Comparison of ENCODE assay signal across 28 mouse cellular contexts in the genomic region with DNA sequence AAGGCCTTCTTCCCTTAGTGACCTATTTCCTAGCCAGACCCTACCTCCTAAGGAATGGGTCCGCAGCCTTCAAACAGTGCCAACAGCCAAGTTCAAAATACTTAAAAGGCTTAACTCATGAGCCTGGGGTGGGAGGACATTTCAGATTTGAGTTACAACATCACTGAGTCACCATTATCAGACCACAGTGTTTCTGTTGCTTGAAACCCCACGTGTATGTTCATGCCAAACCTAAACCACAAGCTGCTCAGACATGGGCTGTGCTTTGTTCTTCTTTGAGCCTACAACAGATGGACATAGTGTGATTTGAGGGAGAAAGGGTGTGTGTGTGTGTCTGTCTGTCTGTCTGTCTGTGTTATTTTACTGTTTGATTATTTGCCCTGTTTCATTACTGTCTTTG. TPM values are rescaled to one million over a fixed set of nuclear protein-coding genes. Genes with fewer than 3 reads are reported as not detected.
A peak's percentile ranks its signal among the peaks of the same experiment; 100 is the strongest.
DNase-seq lines count a peak whose midpoint lies in the region; ATAC-seq and TF ChIP-seq lines count a peak whose summit lies in the region.
"Had no signal": no experiment of that assay in that cellular context is flagged by ENCODE, and none has a peak within 500 bp of the region (broad histone marks: within the 10 kb centered on the region; RNA-seq: fewer than 3 reads in every experiment).

No protein-coding gene starts in this region.

- POLR2A ChIA-PET in Patski (lab: Charles Lee): interaction anchor here (0.7 to 1.0 kb wide), 2 partner anchors 112 to 404 kb away, joined by 3 read pairs; no protein-coding TSS in a partner anchor

- peaks cover 51% of the 10 kb centered on the region for H3K36me3 ChIP-seq in limb, embryonic 15.5 days
- H3K36me3 ChIP-seq in limb, embryonic 10.5 days: peaks cover 60% of the 10 kb centered on the region
- H3K36me3 ChIP-seq: hindbrain, embryonic 15.5 days; midbrain, embryonic 15.5 days had no signal

- no peak overlapping the region for H3K4me3 ChIP-seq in limb, embryonic 15.5 days
- no peak overlapping the region for H3K4me3 ChIP-seq in limb, embryonic 10.5 days
- H3K4me3 ChIP-seq: embryonic facial prominence, embryonic 12.5 days; forebrain, embryonic 10.5 days; heart, embryonic 13.5 days; hindbrain, embryonic 15.5 days; kidney, embryonic 15.5 days; midbrain, embryonic 15.5 days had no signal

- peak overlapping the region; percentile 47; the same call in 1 of the 2 replicates for H3K27ac ChIP-seq in limb, embryonic 15.5 days
- no peak overlapping the region for H3K27ac ChIP-seq in limb, embryonic 10.5 days
- H3K27ac ChIP-seq: embryonic facial prominence, embryonic 12.5 days; forebrain, embryonic 10.5 days; heart, embryonic 13.5 days; hindbrain, embryonic 15.5 days; kidney, embryonic 15.5 days; macrophage; midbrain, embryonic 15.5 days had no signal

- H3K4me1 ChIP-seq in limb, embryonic 15.5 days: peaks cover 26% of the 10 kb centered on the region
- peaks cover 28% of the 10 kb centered on the region for H3K4me1 ChIP-seq in limb, embryonic 10.5 days

- no peak for TF ChIP-seq CTCF in Patski (IDR thresholded peaks at IDR 0.05)

- 65% methylated on average over 2 of the region's 2 CpGs for WGBS in limb, embryonic 15.5 days
- WGBS in limb, embryonic 10.5 days: 92% methylated on average over 2 of the region's 2 CpGs

- no peak overlapping the region for H3K9ac ChIP-seq in limb, embryonic 15.5 days
- H3K9ac ChIP-seq: embryonic facial prominence, embryonic 12.5 days; forebrain, postnatal 0 days; heart, embryonic 13.5 days; hindbrain, embryonic 15.5 days; kidney, embryonic 15.5 days; midbrain, embryonic 15.5 days had no signal

- CTCF ChIA-PET in Patski (lab: Charles Lee): interaction anchor here (1.3 kb wide), 1 partner anchor 12 kb away, joined by 3 read pairs; no protein-coding TSS in a partner anchor

- no peaks in the 10 kb centered on the region for H3K27me3 ChIP-seq in limb, embryonic 15.5 days
- H3K27me3 ChIP-seq in limb, embryonic 10.5 days (ENCODE audit: low read depth, poor library complexity, severe bottlenecking): no peaks in the 10 kb centered on the region
- no peaks in the 10 kb centered on the region for H3K27me3 ChIP-seq in Patski
- H3K27me3 ChIP-seq: embryonic facial prominence, embryonic 12.5 days; heart, embryonic 13.5 days; hindbrain, embryonic 15.5 days; kidney, embryonic 15.5 days; midbrain, embryonic 15.5 days had no signal

- peak; percentile 37 to 71 for DNase-seq in adrenal gland, adult (ENCODE audit: inconsistent age in 2 of 2, low spot score in 1 of 2)
- no peak for DNase-seq in adrenal gland, postnatal 36 days
- no peak for DNase-seq in limb, embryonic 10.5 days (ENCODE audit: low spot score)
- no peak for DNase-seq in Patski (ENCODE audit: low read depth, low spot score)
- DNase-seq in kidney, postnatal 25 days: no peak
- no peak for DNase-seq in spleen, postnatal 14 days (ENCODE audit: low spot score in 2 of 2)
- DNase-seq: cerebellum, adult 9-10 months; forebrain, postnatal 0 days; heart, adult 18-20 months; left cerebral cortex, postnatal 4 days; lung, adult 2 months; right cerebral cortex, postnatal 14 days; thymus, adult 2 months had no signal

- no peak overlapping the region for H3K4me2 ChIP-seq in limb, embryonic 15.5 days
- H3K4me2 ChIP-seq: embryonic facial prominence, embryonic 12.5 days; heart, embryonic 13.5 days; hindbrain, embryonic 15.5 days; kidney, embryonic 15.5 days; liver, embryonic 11.5 days; midbrain, embryonic 15.5 days had no signal

- in situ Hi-C loops in Patski (cut with MboI; ENCODE audit: low pct_unique_long_range_greater_than_20kb): no loop called here

- H3K9me3 ChIP-seq in limb, embryonic 15.5 days: no peaks in the 10 kb centered on the region
- no peaks in the 10 kb centered on the region for H3K9me3 ChIP-seq in limb, embryonic 10.5 days (replicated peaks)
- H3K9me3 ChIP-seq: embryonic facial prominence, embryonic 12.5 days; hindbrain, embryonic 15.5 days; midbrain, embryonic 15.5 days had no signal

- no peak for ATAC-seq in limb, embryonic 15.5 days (ENCODE audit: insufficient number of reproducible peaks, low FRiP score, low TSS enrichment, low read depth)
- ATAC-seq in Patski: peak; percentile 85
- ATAC-seq in hematopoietic stem cell, adult 5-6 weeks (replicated peaks in 1 of 2; ENCODE audit: insufficient read depth in 1 of 2, low FRiP score in 2 of 2, low TSS enrichment in 1 of 2, low read depth in 1 of 2, poor library complexity in 2 of 2, severe bottlenecking in 2 of 2): peak; percentile 78 to 88
- ATAC-seq: forebrain, postnatal 0 days; intestine, postnatal 0 days; midbrain, embryonic 15.5 days had no signal

RNA-seq across cellular contexts. Expression of gene Fstl1, which starts 24.4 kb away (rescaled TPM):
- 10 to 100 TPM; 59.3 to 87.0 TPM for total RNA-seq in adrenal gland, postnatal 36 days (2021)
- polyA plus RNA-seq in limb, embryonic 15.5 days (2015; fragmentation: Nextera tagmentation; extraction: Ambion mirVana): 835 and 854 TPM in 2 replicates
- 160 and 215 TPM in 2 replicates for polyA plus RNA-seq in limb, embryonic 10.5 days (2016; fragmentation: Nextera tagmentation; extraction: Ambion mirVana)
- polyA plus RNA-seq in Patski (2021): 283 TPM
- 8.1 and 10.7 TPM in 2 replicates for total RNA-seq in hematopoietic stem cell, adult 5-6 weeks (2017)

RNA-seq across cellular contexts. Expression of gene Gm36028, which starts 59.8 kb away (rescaled TPM):
- under 1 TPM in 1 of 2 experiments, not detected in 1; 0.49 TPM for total RNA-seq in adrenal gland, postnatal 36 days (2021)
- polyA plus RNA-seq in limb, embryonic 15.5 days (2015; fragmentation: Nextera tagmentation; extraction: Ambion mirVana): not detected in 2 replicates
- polyA plus RNA-seq in limb, embryonic 10.5 days (2016; fragmentation: Nextera tagmentation; extraction: Ambion mirVana): not detected in 2 replicates
- polyA plus RNA-seq in Patski (2021): 0.05 TPM
- not detected in 2 replicates for total RNA-seq in hematopoietic stem cell, adult 5-6 weeks (2017)
- total RNA-seq: forebrain, postnatal 0 days; gastrocnemius, adult 8-10 months; layer of hippocampus, postnatal 25 days; left cerebral cortex, postnatal 4 days; neutrophil, adult 5-6 weeks had no signal
- polyA plus RNA-seq: macrophage; midbrain, embryonic 15.5 days; spleen, adult 2 months had no signal

Comparison
In these comparisons a context has a peak if more than half of its experiments do, and no peak if none do; other contexts are left out.
1. DNase-seq: peak in adrenal gland, adult (2 of 2); none in adrenal gland, postnatal 36 days (0 of 2), limb, embryonic 10.5 days (single experiment), Patski (single experiment), kidney, postnatal 25 days (0 of 2) and spleen, postnatal 14 days (0 of 2).